Mouse (Mus musculus): ENCODE results near the gene Notch1. TPM values are rescaled to one million over a fixed set of nuclear protein-coding genes. Genes with fewer than 3 reads are reported as not detected.

Gene Notch1
- polyA plus RNA-seq, 1 experiment from 2014 or later, result 11.8 TPM

DNA sequence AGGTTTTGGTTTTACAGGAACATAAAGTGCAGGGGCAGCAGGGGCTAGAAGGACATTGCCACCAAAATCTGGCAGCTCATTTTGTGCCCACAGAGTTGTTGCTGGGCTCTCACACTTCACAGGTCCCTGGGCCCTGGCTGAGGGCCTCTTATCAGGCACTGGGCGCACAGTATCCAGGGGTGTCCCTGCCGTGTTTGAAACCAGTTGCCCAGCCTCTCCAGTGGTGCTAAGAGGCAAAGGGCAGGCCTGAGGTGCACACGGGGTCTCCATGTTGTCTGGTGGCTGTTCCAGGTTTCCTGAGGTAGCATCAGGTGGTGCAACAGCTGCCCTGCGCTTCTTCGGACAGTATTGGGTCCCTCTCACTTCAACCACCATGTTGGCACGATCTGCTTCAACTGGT is 76.8 kb downstream of the Notch1 start:
- no peak for DNase-seq (ENCODE audit: low spot score)
- Histone ChIP-seq H3K9ac (replicated peaks; ENCODE audit: low read depth) (no peak overlapping the region), H3K4me1 (ENCODE audit: insufficient read depth, low read depth, low read length) (0 out of 2 replicates have a peak, but pooled peaks cover 6% of the 10 kb centered on the region), H3K9me3 (ENCODE audit: low read length) (no peaks in the 10 kb centered on the region), H3K27me3 (replicated peaks; ENCODE audit: insufficient read depth, low read length) (no peaks in the 10 kb centered on the region), H3K4me3 (ENCODE audit: low read depth, low read length) (no peak overlapping the region), H3K4me2 (replicated peaks; ENCODE audit: low read depth, low read length) (no peak overlapping the region), H3K36me3 (ENCODE audit: insufficient read depth, low read length) (peaks cover 31% of the 10 kb centered on the region), H3K27ac (ENCODE audit: low read length) (no peak overlapping the region)
- no peak for TF ChIP-seq EP300 (IDR thresholded peaks at IDR 0.05)
- TF ChIP-seq CTCF (IDR thresholded peaks at IDR 0.05), result no peak
- no peak for ATAC-seq
- WGBS, result 84% methylated on average over 6 of the region's 6 CpGs

DNA sequence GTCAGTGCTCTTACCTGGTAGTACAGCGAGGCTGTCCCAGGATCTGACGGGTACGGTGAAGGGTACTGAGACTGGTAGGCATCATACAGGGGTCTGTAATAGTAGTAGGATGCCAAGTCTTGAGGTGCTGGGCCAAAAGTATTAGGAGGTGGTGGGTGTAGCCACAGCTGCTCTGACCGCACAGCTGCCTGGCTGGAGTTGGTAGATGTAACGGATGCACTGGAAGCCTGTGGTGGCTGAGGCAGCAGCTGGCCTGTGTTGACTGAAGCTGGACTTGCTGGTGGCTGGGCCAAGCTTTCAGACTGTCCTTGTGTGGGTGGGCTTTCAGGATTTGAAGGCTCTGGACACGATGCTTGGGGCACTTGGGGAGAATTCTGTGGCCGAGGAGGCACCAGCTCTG is 78.1 kb downstream of the Notch1 start:
- Histone ChIP-seq H3K9ac (replicated peaks; ENCODE audit: low read depth) (no peak overlapping the region), H3K4me2 (replicated peaks; ENCODE audit: low read depth, low read length) (no peak overlapping the region), H3K27ac (ENCODE audit: low read length) (no peak overlapping the region), H3K27me3 (replicated peaks; ENCODE audit: insufficient read depth, low read length) (no peaks in the 10 kb centered on the region), H3K9me3 (ENCODE audit: low read length) (no peaks in the 10 kb centered on the region), H3K4me1 (ENCODE audit: insufficient read depth, low read depth, low read length) (no peaks in the 10 kb centered on the region), H3K4me3 (ENCODE audit: low read depth, low read length) (no peak overlapping the region), H3K36me3 (ENCODE audit: insufficient read depth, low read length) (peaks cover 37% of the 10 kb centered on the region)
- TF ChIP-seq EP300 (IDR thresholded peaks at IDR 0.05), result no peak
- ATAC-seq, result no peak
- WGBS, result 87% methylated on average over 7 of the region's 7 CpGs
- no peak for DNase-seq (ENCODE audit: low spot score)

DNA sequence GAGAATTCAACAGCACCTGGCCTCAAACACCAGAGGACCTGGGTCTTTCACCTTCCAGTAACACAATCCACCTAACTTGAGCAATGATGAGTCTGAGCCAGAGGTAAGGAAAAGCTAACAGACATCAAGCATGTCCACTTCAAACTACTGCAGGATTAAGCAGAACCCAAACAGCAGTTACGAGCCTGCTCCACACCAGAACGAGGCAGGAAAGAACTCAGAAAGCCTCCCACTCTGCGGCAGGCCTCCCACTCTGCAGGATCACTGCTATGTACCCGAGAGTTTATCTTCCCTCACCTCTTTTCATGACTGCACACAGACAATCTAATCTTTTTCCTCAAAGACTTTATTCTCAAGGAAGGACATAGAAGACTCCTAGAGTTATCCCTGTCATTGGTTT is 79.2 kb downstream of the Notch1 start:
- peaks cover 37% of the 10 kb centered on the region for H3K36me3 ChIP-seq (ENCODE audit: insufficient read depth, low read length)
- ATAC-seq (no peak), DNase-seq (ENCODE audit: low spot score) (no peak)
- 56% methylated on average over 4 of the region's 4 CpGs for WGBS
- no peaks in the 10 kb centered on the region for H3K9me3 ChIP-seq (ENCODE audit: low read length)
- H3K9ac ChIP-seq (replicated peaks; ENCODE audit: low read depth), result no peak overlapping the region
- H3K27ac ChIP-seq (ENCODE audit: low read length), result no peak overlapping the region
- TF ChIP-seq EP300 (IDR thresholded peaks at IDR 0.05), result no peak
- TF ChIP-seq CTCF (IDR thresholded peaks at IDR 0.05), result no peak
- no peak overlapping the region for H3K4me3 ChIP-seq (ENCODE audit: low read depth, low read length)
- no peaks in the 10 kb centered on the region for H3K4me1 ChIP-seq (ENCODE audit: insufficient read depth, low read depth, low read length)
- H3K27me3 ChIP-seq (replicated peaks; ENCODE audit: insufficient read depth, low read length), result no peaks in the 10 kb centered on the region
- H3K4me2 ChIP-seq (replicated peaks; ENCODE audit: low read depth, low read length), result no peak overlapping the region

DNA sequence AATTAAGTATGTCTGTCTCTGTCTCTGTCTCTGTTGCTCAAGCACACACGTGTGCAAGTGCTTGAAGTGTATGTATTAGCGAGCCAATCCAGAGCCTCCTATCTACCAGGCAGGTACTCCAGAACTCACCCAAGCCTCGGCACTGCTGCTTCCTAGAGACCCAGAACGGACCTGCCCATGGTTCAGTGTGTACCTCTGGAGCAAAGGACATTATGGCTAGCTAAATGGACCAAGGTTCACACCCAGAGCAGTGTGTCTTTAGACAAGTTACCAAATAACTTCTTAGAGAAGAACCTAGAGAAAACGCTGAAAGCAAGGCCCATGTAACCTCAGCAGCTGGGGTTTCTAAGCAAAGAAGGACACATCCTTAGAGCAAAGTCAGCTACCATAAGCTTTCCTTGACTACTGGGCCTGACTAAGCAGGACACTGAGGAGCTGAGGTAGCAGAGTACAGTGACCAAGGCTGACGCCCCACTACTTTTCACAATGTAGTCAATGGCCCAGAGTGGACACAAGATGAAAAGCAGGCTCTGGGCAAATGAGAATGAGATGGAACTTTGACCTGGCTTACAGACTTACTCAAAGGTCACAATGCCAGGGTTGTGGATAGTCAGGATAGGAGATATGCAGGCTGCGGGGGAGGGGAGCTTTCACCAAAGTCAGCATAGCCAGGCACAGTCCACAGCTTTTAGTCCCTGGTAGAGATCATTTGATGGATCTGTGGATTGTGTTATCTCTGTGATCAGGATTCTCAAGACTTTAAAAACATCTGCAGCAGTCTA is 81.5 kb downstream of the Notch1 start:
- H3K27ac ChIP-seq (ENCODE audit: low read length), result no peak overlapping the region
- DNase-seq (ENCODE audit: low spot score), result no peak
- no peak overlapping the region for H3K4me3 ChIP-seq (ENCODE audit: low read depth, low read length)
- H3K9me3 ChIP-seq (ENCODE audit: low read length), result no peaks in the 10 kb centered on the region
- H3K4me1 ChIP-seq (ENCODE audit: insufficient read depth, low read depth, low read length), result no peaks in the 10 kb centered on the region
- 88% methylated on average over 7 of the region's 7 CpGs for WGBS
- no peaks in the 10 kb centered on the region for H3K27me3 ChIP-seq (replicated peaks; ENCODE audit: insufficient read depth, low read length)
- TF ChIP-seq EP300 (IDR thresholded peaks at IDR 0.05), result no peak
- no peak overlapping the region for H3K4me2 ChIP-seq (replicated peaks; ENCODE audit: low read depth, low read length)
- ATAC-seq, result no peak
- peaks cover 35% of the 10 kb centered on the region for H3K36me3 ChIP-seq (ENCODE audit: insufficient read depth, low read length)
- no peak overlapping the region for H3K9ac ChIP-seq (replicated peaks; ENCODE audit: low read depth)

DNA sequence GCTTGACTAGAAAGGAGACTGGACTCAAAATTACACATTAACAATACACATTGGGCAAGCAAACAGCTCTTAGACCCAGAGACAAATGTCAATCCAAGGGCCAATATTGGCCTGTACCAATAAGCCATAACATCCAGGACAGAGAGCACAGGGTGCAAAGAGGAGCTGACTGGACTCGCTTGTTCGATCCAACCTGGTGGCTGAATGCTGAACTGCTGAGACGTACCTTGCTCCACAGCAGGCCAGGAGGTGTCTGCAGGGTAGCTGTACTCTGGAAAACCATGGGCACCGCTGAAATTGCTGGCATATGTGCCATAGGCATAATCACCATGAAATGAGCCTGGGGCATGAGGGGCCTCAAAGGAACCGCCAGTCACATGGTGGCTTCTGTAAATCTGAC is 86.6 kb downstream of the Notch1 start:
- Histone ChIP-seq H3K4me1 (ENCODE audit: insufficient read depth, low read depth, low read length) (no peaks in the 10 kb centered on the region), H3K27ac (ENCODE audit: low read length) (no peak overlapping the region), H3K9ac (replicated peaks; ENCODE audit: low read depth) (no peak overlapping the region), H3K9me3 (ENCODE audit: low read length) (no peaks in the 10 kb centered on the region), H3K4me3 (ENCODE audit: low read depth, low read length) (no peak overlapping the region), H3K4me2 (replicated peaks; ENCODE audit: low read depth, low read length) (no peak overlapping the region), H3K36me3 (ENCODE audit: insufficient read depth, low read length) (peaks cover 62% of the 10 kb centered on the region), H3K27me3 (replicated peaks; ENCODE audit: insufficient read depth, low read length) (no peaks in the 10 kb centered on the region)
- ATAC-seq (no peak), DNase-seq (ENCODE audit: low spot score) (no peak)
- 94% methylated on average over 5 of the region's 5 CpGs for WGBS
- TF ChIP-seq CTCF (IDR thresholded peaks at IDR 0.05), result no peak
- no peak for TF ChIP-seq EP300 (IDR thresholded peaks at IDR 0.05)

DNA sequence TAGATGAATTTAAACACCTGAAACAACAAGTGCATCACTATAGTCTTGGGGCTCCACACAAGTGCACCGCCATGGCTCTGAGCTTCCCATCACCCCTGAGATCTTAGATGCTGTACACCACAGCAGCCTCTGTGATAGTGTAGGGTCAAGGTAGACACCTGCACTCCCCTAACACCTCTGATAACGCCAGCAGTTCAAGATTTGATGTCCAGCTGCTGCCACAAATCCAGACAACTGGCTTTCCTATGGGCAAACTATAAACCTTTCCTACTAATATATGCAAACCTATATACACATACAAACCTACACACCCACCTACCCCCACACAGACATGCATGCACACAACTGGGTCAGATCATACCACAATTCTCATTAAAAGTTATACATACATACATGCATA is 91.9 kb downstream of the Notch1 start:
- ATAC-seq (no peak), DNase-seq (ENCODE audit: low spot score) (no peak)

More for the DNA sequence above, 91.9 kb downstream of the Notch1 start:
- no peak overlapping the region for H3K9ac ChIP-seq (replicated peaks; ENCODE audit: low read depth)
- no peak overlapping the region for H3K4me2 ChIP-seq (replicated peaks; ENCODE audit: low read depth, low read length)
- no peaks in the 10 kb centered on the region for H3K27me3 ChIP-seq (replicated peaks; ENCODE audit: insufficient read depth, low read length)
- no peak overlapping the region for H3K4me3 ChIP-seq (ENCODE audit: low read depth, low read length)
- H3K36me3 ChIP-seq (ENCODE audit: insufficient read depth, low read length), result peaks cover 80% of the 10 kb centered on the region
- H3K4me1 ChIP-seq (ENCODE audit: insufficient read depth, low read depth, low read length), result no peaks in the 10 kb centered on the region
- WGBS, result 96% methylated on average over 2 of the region's 2 CpGs
- TF ChIP-seq CTCF (IDR thresholded peaks at IDR 0.05), result no peak
- no peak for TF ChIP-seq EP300 (IDR thresholded peaks at IDR 0.05)
- H3K9me3 ChIP-seq (ENCODE audit: low read length), result no peaks in the 10 kb centered on the region
- no peak overlapping the region for H3K27ac ChIP-seq (ENCODE audit: low read length)

All from lung, postnatal 0 days (tissue).